Mouse (Mus musculus): Measurements from ENCODE around the gene Cox7a2.
A peak's percentile ranks its signal among the peaks of the same experiment; 100 is the strongest.

The Cox7a2 gene

GRCm38 (mm10) chr9:79759385-79760005, at the start of gene Cox7a2:
Cox7a2 (minus strand) TSS chr9:79759878.
- DNase-seq, result peak; percentile 95 to 97

- DNase-seq, result no peak
Observed at GRCm38 (mm10) chr9:79809411-79809810, 49.7 kb upstream of the Cox7a2 start.

DNA sequence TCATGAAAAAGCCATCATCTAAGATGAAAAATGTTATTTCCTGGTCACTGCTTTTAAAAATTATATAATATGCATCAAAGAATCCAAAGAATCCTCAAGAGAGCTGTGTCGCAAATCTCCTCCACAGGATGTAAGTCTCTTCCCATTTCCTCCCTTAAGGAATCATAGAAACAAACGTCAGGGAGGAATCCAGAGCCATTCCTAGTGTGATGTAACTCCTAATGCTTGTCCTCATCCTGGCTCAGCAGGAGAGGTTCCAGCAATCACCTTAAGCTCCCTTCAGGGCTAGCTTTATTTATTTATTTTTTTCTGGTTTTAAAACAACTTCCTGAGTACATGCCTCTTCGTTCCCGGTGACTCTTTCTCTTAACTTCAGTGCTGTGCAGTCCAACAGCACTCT, 47.5 kb upstream of the Cox7a2 start:
- DNase-seq, result no peak

GRCm38 (mm10) chr9:79806317-79807075, 46.8 kb upstream of the Cox7a2 start:
- no peak for DNase-seq

DNA sequence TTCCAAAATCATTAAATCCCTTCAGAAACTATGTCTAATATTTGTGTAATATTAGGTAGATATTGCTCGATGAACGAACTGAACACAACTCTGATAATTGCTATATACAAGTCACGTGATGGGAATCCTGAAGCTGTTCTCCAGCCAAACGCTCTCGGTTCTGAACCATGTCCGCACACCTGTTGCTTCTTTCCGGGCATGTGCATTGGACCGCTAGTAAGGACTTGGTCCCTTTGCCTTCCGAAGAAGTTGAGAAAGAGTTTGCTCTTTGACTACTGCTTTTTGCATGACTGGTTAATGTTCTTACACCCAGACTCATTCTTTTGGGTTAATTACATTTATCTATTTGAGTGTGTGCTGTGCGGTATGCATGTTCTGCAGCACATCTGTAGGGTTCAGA, 45.7 kb upstream of the Cox7a2 start:
- no peak for DNase-seq

- DNase-seq, result no peak
Observed at GRCm38 (mm10) chr9:79796461-79797135, 36.9 kb upstream of the Cox7a2 start.

DNA sequence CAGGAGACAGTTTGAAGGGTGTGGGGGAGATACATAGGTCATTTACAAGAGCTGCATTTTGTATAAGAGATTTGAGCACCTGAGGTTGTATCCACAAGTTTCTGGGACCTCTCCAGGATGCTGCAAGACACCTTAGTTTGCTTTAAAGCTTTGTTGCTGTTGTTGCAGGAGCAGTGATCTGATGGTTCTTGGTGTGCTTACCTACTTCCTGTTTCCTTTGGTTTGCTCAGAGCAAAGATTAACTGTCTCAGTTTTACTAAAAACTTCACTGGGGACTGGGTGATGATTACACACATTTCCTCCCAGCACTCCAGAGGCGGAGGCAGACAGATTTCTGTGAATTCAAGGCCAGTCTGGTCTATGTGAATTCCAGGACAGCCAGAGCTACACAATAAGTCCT, 35.4 kb upstream of the Cox7a2 start:
- DNase-seq, result no peak

- peak; percentile 95 to 96 for DNase-seq
Observed at GRCm38 (mm10) chr9:79792841-79793835, 33.5 kb upstream of the Cox7a2 start, which contains the start of gene Tmem30a. Tmem30a (minus strand) TSS chr9:79793507.

DNA sequence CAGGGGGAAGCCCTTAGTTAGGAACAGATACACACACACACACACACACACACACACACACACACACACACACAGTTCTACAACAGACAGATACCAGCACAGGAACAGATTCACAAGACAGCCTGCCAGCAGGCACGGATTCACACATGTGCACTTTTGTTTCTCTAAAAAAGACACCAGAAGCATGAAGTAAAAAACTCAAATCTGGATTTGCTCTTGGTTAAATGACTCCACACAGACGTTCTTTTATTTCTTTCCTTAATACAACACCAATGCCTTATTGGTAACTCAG, 26.1 kb upstream of the Cox7a2 start:
- DNase-seq, result no peak

DNA sequence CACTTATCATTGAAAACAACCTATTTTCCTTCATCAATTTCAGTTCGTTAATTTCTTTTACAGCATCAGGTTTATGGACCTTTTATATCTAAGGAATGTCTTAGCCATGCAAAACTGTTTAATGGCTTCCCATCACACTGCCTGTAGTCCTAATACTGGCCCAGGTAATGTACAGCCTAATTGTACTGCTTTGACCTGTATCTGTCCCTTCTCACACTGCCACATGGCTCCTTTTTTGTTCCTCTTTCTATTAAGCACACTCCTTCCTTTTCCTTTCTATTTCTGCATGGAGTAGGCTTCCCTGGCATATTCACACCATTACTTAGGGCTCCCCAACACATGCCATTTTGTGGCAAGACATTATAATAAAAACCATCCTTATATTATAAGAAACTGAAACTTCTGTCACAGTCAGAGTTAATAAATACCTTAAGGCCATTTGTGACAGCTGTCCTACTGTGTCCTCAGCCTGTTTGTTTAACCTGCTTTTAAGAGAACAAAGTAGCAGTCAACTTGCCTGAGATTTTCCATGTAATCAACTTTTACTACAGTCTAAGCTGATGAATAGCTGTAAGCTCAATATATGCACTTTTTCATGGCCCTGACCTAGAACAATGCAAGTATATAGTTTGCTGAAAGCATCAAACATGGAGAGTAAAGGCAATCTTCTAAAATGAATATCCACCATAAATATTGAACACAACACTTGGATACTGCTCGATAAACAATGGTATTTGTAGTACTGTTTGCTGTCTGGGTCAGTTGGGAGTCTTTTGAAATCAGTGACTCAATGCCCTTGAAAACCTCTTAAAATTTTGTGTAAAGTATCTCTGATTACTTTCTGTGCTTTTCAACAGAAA, 25.5 kb upstream of the Cox7a2 start:
- no peak for DNase-seq

GRCm38 (mm10) chr9:79784439-79784838, 24.8 kb upstream of the Cox7a2 start:
- DNase-seq, result no peak

DNA sequence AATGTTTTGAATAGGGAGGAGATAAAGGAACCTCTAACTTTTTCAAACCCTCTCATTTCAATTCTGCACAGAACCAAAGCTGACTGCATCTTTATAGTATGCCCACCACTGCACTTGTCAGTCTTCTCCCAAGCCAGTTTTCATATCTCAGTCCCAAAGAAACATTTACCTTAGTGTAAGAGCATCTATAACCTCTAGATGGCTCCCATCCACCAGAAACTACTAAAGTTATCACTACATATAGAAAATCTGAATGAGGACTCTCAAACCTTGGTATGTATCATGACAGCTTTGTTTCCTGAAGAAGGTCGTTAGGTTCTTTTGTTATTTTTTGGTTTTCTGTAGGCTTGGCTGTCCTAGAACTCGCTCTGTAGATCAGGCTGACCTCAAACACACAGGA, 19.7 kb upstream of the Cox7a2 start:
- DNase-seq, result no peak

- DNase-seq, result no peak
Observed at GRCm38 (mm10) chr9:79766991-79767545, 7.4 kb upstream of the Cox7a2 start.

DNA sequence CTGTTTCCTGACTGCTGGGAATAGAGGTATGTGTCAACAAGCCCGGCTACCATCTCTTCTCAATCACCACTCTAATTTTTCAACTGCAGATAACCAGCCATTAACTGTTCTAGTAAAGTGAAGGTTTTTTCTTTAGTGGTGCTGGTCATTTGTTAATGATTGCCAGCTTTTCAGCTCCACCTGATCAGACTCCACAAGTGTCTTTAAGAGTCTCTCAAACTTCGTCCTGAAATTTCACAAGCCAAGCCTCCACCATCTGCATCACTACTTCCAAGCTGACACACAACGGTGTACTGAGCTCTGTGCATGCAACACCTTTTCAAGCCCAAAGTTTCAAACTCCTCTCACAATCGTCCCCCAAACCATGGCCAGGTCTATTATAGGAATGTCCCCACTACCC, 5.7 kb upstream of the Cox7a2 start:
- DNase-seq, result no peak

- no peak for DNase-seq
Observed at GRCm38 (mm10) chr9:79762519-79762918, 2.8 kb upstream of the Cox7a2 start.

GRCm38 (mm10) chr9:79760076-79760475, 398 bp upstream of the Cox7a2 start:
- peak in 1 of 2 experiments; percentile 5 for DNase-seq

GRCm38 (mm10) chr9:79755311-79755710, 4.4 kb downstream of the Cox7a2 start:
- no peak for DNase-seq

GRCm38 (mm10) chr9:79751846-79752245, 7.8 kb downstream of the Cox7a2 start:
- no peak for DNase-seq

GRCm38 (mm10) chr9:79750709-79751108, 9.0 kb downstream of the Cox7a2 start:
- no peak for DNase-seq

DNA sequence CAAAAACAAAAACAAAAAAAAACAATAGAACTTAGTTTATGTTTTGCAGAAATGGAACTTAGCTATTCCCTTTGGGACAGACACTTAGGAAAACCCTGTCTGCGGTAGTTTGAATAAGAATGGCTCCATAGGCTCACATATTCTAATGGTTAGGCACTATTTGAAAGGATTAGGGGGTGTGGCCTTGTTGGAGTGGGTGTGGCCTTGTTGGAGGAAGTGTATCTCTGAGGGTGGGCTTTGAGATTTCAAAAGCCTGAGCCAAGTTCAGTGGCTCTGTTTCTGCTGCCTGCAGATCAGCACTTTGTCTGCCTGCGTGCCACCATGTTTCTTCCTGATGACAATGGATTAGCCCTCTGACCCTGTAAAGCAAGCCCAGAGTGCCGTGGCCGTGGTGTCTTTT, 14.6 kb downstream of the Cox7a2 start:
- DNase-seq, result no peak

GRCm38 (mm10) chr9:79735608-79736007, 24.1 kb downstream of the Cox7a2 start:
- no peak for DNase-seq

DNA sequence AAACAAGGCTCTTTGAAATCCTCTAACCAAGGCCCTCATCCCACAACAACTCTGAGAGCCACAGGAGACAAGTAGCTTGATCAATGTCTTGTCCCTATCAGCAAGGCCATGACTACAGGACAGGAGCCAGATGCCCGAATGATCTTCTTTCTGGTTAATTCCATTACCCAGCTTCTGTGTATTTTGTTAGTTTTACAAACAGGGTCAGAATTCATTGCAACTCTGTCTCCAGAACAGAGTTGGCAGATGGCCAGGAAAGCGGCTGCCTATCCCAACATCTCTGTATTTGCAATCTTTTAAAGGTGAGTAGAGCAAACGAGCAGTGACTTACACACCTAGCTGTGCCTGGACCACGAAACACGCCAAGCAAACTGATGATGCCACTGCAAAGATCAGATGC, 29.4 kb downstream of the Cox7a2 start:
- DNase-seq, result no peak
